Mouse (Mus musculus) lung, adult 2 months (tissue): ENCODE results near the gene Tmem260.

Experiments used
- CTCF ChIP-seq: fragments of 200-500 bp; IDR thresholded peaks from 2 replicates; pipeline ENCODE4 v1.5.1; 2011; ENCODE audit warnings: mild to moderate bottlenecking, low read length, control low read depth; ENCODE audit not compliant: insufficient read depth
- POLR2A ChIP-seq: fragments of 200-500 bp; IDR thresholded peaks from 2 replicates; pipeline ENCODE4 v1.6.1; 2011; ENCODE audit warnings: low read depth, mild to moderate bottlenecking, control low read depth, low read length, borderline replicate concordance; ENCODE audit errors: extremely low read depth

GRCm38 (mm10) chr14:48406086-48406485, 39.8 kb upstream of the Tmem260 start:
- no peak for TF ChIP-seq POLR2A
- no peak for TF ChIP-seq CTCF
